Mouse (Mus musculus) MEL (cell line): ENCODE results near the gene Fam160b1. TPM values are rescaled to one million over a fixed set of nuclear protein-coding genes. Genes with fewer than 3 reads are reported as not detected.

Source experiments
- DNase-seq: peaks from one replicate; pipeline ENCODE4 v3.0.0; 2011; ENCODE audit warnings: low read depth, low spot score
- H3K27ac ChIP-seq: 2 replicates; pipeline ENCODE4 v1.5.1; 2012; ENCODE audit warnings: low read depth, mild to moderate bottlenecking, control low read depth, low read length, moderate library complexity; ENCODE audit not compliant: control insufficient read depth
- H3K27me3 ChIP-seq, 2 experiments: fragments of 150-350 bp in 1 of 2; sonication (generic) in 1 of 2; 2 replicates each; pipeline ENCODE4 v1.6.1; 2012; ENCODE audit warnings: low read length in 2 of 2, mild to moderate bottlenecking in 2 of 2, improper control_type of control experiment in 1 of 2, moderate library complexity in 1 of 2; ENCODE audit not compliant: insufficient read depth in 2 of 2, control insufficient read depth in 1 of 2
- H3K36me3 ChIP-seq, 2 experiments: 2 replicates each; pipeline ENCODE4 v1.6.1; 2012 to 2014; ENCODE audit warnings: low read length in 2 of 2, improper control_type of control experiment in 1 of 2, inconsistent platforms in 1 of 2, mild to moderate bottlenecking in 1 of 2; ENCODE audit not compliant: insufficient read depth in 2 of 2, control insufficient read depth in 1 of 2
- H3K4me1 ChIP-seq, 2 experiments: fragments of 150-350 bp in 1 of 2; sonication (generic) in 1 of 2; 2 replicates each; pipeline ENCODE4 v1.6.1; 2012; ENCODE audit warnings: low read length in 2 of 2, improper control_type of control experiment in 1 of 2, mild to moderate bottlenecking in 1 of 2; ENCODE audit not compliant: insufficient read depth in 2 of 2, control insufficient read depth in 1 of 2
- H3K4me3 ChIP-seq, 2 experiments: fragments of 150-350 bp in 1 of 2; sonication (generic) in 1 of 2; 2 replicates each; pipeline ENCODE4 v1.5.1; 2012; ENCODE audit warnings: low read depth in 2 of 2, low read length in 2 of 2, mild to moderate bottlenecking in 2 of 2, moderate library complexity in 2 of 2, control low read depth in 1 of 2, improper control_type of control experiment in 1 of 2; ENCODE audit not compliant: control insufficient read depth in 1 of 2, insufficient read depth in 1 of 2
- H3K79me2 ChIP-seq: 2 replicates; pipeline ENCODE4 v1.6.1; 2012; ENCODE audit warnings: mild to moderate bottlenecking, low read length, moderate library complexity; ENCODE audit not compliant: control insufficient read depth, poor library complexity, insufficient read depth
- H3K9ac ChIP-seq: 2 replicates; pipeline ENCODE4 v1.6.1; 2012; ENCODE audit warnings: low read depth, mild to moderate bottlenecking, control low read depth, low read length, moderate library complexity; ENCODE audit not compliant: control insufficient read depth, poor library complexity, severe bottlenecking
- H3K9me3 ChIP-seq: fragments of 150-350 bp; sonication (generic); replicated peaks from 2 replicates; pipeline ENCODE4 v1.6.1; 2012; ENCODE audit warnings: mild to moderate bottlenecking, low read length, improper control_type of control experiment, moderate library complexity; ENCODE audit not compliant: insufficient read depth
- BHLHE40 ChIP-seq: IDR thresholded peaks from 2 replicates; pipeline ENCODE4 v1.6.1; 2012; ENCODE audit warnings: low read depth, mild to moderate bottlenecking, inconsistent platforms, low read length, improper control_type of control experiment, borderline replicate concordance
- CHD1 ChIP-seq: IDR thresholded peaks from 2 replicates; pipeline ENCODE4 v1.6.1; 2012; ENCODE audit warnings: low read depth, mild to moderate bottlenecking, inconsistent platforms, low read length, improper control_type of control experiment
- CHD2 ChIP-seq: IDR thresholded peaks from 2 replicates; pipeline ENCODE4 v1.6.1; 2011; ENCODE audit warnings: low read length, improper control_type of control experiment
- EP300 ChIP-seq, 2 experiments: IDR thresholded peaks; 2 replicates each; pipeline ENCODE4 v1.6.1; 2011; ENCODE audit warnings: improper control_type of control experiment in 2 of 2, low read length in 2 of 2, low read depth in 1 of 2, mild to moderate bottlenecking in 1 of 2
- ETS1 ChIP-seq: IDR thresholded peaks from 2 replicates; pipeline ENCODE4 v1.6.1; 2012; ENCODE audit warnings: low read depth, mild to moderate bottlenecking, inconsistent platforms, low read length, improper control_type of control experiment, moderate library complexity
- HCFC1 ChIP-seq: IDR thresholded peaks from 2 replicates; pipeline ENCODE4 v1.6.1; 2012; ENCODE audit warnings: low read depth, mild to moderate bottlenecking, inconsistent platforms, low read length, improper control_type of control experiment, moderate library complexity
- JUND ChIP-seq: IDR thresholded peaks from 2 replicates; pipeline ENCODE4 v1.6.1; 2011; ENCODE audit warnings: low read depth, mild to moderate bottlenecking, improper control_type of control experiment, low read length
- KAT2A ChIP-seq: conservative IDR thresholded peaks from 2 replicates; pipeline ENCODE4 v1.6.1; 2012; ENCODE audit warnings: low read depth, low read length, improper control_type of control experiment, inconsistent platforms
- MAFK ChIP-seq: IDR thresholded peaks from 2 replicates; pipeline ENCODE4 v1.6.1; 2011; ENCODE audit warnings: low read depth, mild to moderate bottlenecking, low read length, improper control_type of control experiment, borderline replicate concordance
- MAX ChIP-seq: IDR thresholded peaks from 2 replicates; pipeline ENCODE4 v1.6.1; 2011; ENCODE audit warnings: low read length, improper control_type of control experiment
- MAZ ChIP-seq: IDR thresholded peaks from 2 replicates; pipeline ENCODE4 v1.6.1; 2012; ENCODE audit warnings: low read depth, mild to moderate bottlenecking, inconsistent platforms, low read length, improper control_type of control experiment
- MEF2A ChIP-seq: IDR thresholded peaks from 2 replicates; pipeline ENCODE4 v1.6.1; 2014; ENCODE audit warnings: low read depth, mild to moderate bottlenecking, inconsistent platforms, low read length, improper control_type of control experiment; ENCODE audit not compliant: poor library complexity, insufficient replicate concordance, severe bottlenecking; ENCODE audit errors: extremely low read depth
- MYB ChIP-seq: IDR thresholded peaks from 2 replicates; pipeline ENCODE4 v1.6.1; 2011; ENCODE audit warnings: mild to moderate bottlenecking, low read depth, low read length, improper control_type of control experiment
- POLR2A ChIP-seq, 2 experiments: IDR thresholded peaks; 2 replicates each; pipeline ENCODE4 v1.6.1; 2011 to 2012; ENCODE audit warnings: low read length in 2 of 2, mild to moderate bottlenecking in 2 of 2, control low read depth in 1 of 2, improper control_type of control experiment in 1 of 2, low read depth in 1 of 2, moderate library complexity in 1 of 2; ENCODE audit not compliant: control insufficient read depth in 1 of 2, insufficient read depth in 1 of 2, poor library complexity in 1 of 2
- POLR2AphosphoS5 ChIP-seq: IDR thresholded peaks from 2 replicates; pipeline ENCODE4 v1.6.1; 2012; ENCODE audit warnings: low read depth, borderline replicate concordance, mild to moderate bottlenecking, inconsistent platforms, low read length, moderate library complexity, mixed read lengths
- RCOR1 ChIP-seq: IDR thresholded peaks from 2 replicates; pipeline ENCODE4 v1.6.1; 2012; ENCODE audit warnings: low read depth, mild to moderate bottlenecking, inconsistent platforms, low read length, improper control_type of control experiment
- SIN3A ChIP-seq: IDR thresholded peaks from 2 replicates; pipeline ENCODE4 v1.6.1; 2012; ENCODE audit warnings: low read length, improper control_type of control experiment, inconsistent platforms
- SMC3 ChIP-seq: IDR thresholded peaks from 2 replicates; pipeline ENCODE4 v1.6.1; 2011; ENCODE audit warnings: low read depth, low read length, improper control_type of control experiment
- TBP ChIP-seq: IDR thresholded peaks from 2 replicates; pipeline ENCODE4 v1.8.0; 2011; ENCODE audit warnings: low read depth, low read length, improper control_type of control experiment
- TCF12 ChIP-seq: IDR thresholded peaks from 2 replicates; pipeline ENCODE4 v1.6.1; 2014; ENCODE audit warnings: low read depth, mild to moderate bottlenecking, inconsistent platforms, low read length, improper control_type of control experiment, moderate library complexity
- UBTF ChIP-seq: IDR thresholded peaks from 2 replicates; pipeline ENCODE4 v1.6.1; 2012; ENCODE audit warnings: low read depth, mild to moderate bottlenecking, inconsistent platforms, low read length, improper control_type of control experiment, moderate library complexity, borderline replicate concordance; ENCODE audit not compliant: insufficient read depth
- USF1 ChIP-seq: IDR thresholded peaks from 2 replicates; pipeline ENCODE4 v1.6.1; 2014; ENCODE audit warnings: low read depth, mild to moderate bottlenecking, inconsistent platforms, low read length, improper control_type of control experiment, moderate library complexity
- USF2 ChIP-seq, 2 experiments: IDR thresholded peaks; 2 replicates each; pipeline ENCODE4 v1.6.1; 2011 to 2012; ENCODE audit warnings: improper control_type of control experiment in 2 of 2, low read length in 2 of 2, borderline replicate concordance in 1 of 2, inconsistent platforms in 1 of 2, low read depth in 1 of 2, mild to moderate bottlenecking in 1 of 2; ENCODE audit not compliant: insufficient read depth in 1 of 2
- ZC3H11A ChIP-seq: IDR thresholded peaks from 2 replicates; pipeline ENCODE4 v1.6.1; 2012; ENCODE audit warnings: low read depth, mild to moderate bottlenecking, inconsistent platforms, low read length, improper control_type of control experiment
- ZMIZ1 ChIP-seq: IDR thresholded peaks from 2 replicates; pipeline ENCODE4 v1.6.1; 2012; ENCODE audit warnings: low read depth, mild to moderate bottlenecking, inconsistent platforms, low read length, improper control_type of control experiment, moderate library complexity
- ZNF384 ChIP-seq: IDR thresholded peaks from 2 replicates; pipeline ENCODE4 v1.6.1; 2012; ENCODE audit warnings: low read depth, mild to moderate bottlenecking, inconsistent platforms, low read length, improper control_type of control experiment
- polyA plus RNA-seq, 2 experiments: library from polyadenylated mRNA; stranded (reverse) in 1 of 2; unstranded in 1 of 2; fragments of >175 nt in 1 of 2; fragments of >200 nt in 1 of 2; gene quantifications; 2 replicates each; pipeline versions ENCODE4 v1.2.1 to v1.2.4; 2012; ENCODE audit warnings: low replicate concordance in 2 of 2, low read depth in 1 of 2; ENCODE audit not compliant: insufficient read length in 2 of 2, insufficient read depth in 1 of 2, missing spikeins in 1 of 2
- total RNA-seq: library from RNA; depleted of rRNA; stranded (reverse); fragments of 300-350 nt; gene quantifications from 2 replicates; pipeline ENCODE4 v1.2.3, GENCODE M21; 2012

The Fam160b1 gene
- total and polyA plus RNA-seq, 3 experiments = 8.6 to 28.3 (median 19.0) TPM

- TF ChIP-seq CHD2 (no peak), SMC3 (no peak), MEF2A (no peak), TBP (no peak), USF1 (no peak), ZMIZ1 (no peak), UBTF (no peak), CHD1 (no peak), ZC3H11A (no peak), ZNF384 (no peak), MAZ (no peak), TCF12 (no peak), POLR2A (IDR thresholded peaks at IDR 0.05; ENCODE audit: control insufficient read depth in 1 of 2, insufficient read depth in 1 of 2, low read depth in 1 of 2, low read length in 2 of 2, poor library complexity in 1 of 2) (no peak), POLR2AphosphoS5 (no peak), BHLHE40 (no peak), KAT2A (no peak), SIN3A (no peak)
- H3K4me1 ChIP-seq = peaks cover 0 to 9% of the 10 kb centered on the region in 2 experiments; a peak in 2 of 4 replicates
- no peaks in the 10 kb centered on the region for H3K9me3 ChIP-seq
- no peak overlapping the region for H3K9ac ChIP-seq
- no peak overlapping the region for H3K27ac ChIP-seq
- peaks cover 0 to 5% of the 10 kb centered on the region in 2 experiments; a peak in 2 of 4 replicates for H3K36me3 ChIP-seq
- no peaks in the 10 kb centered on the region for H3K79me2 ChIP-seq
- DNase-seq = no peak
- H3K4me3 ChIP-seq = no peak overlapping the region
- peaks cover 0 to 4% of the 10 kb centered on the region in 2 experiments; a peak in 2 of 4 replicates for H3K27me3 ChIP-seq
Observed at GRCm38 (mm10) chr19:57417800-57418580, 57.5 kb downstream of the Fam160b1 start.

DNA sequence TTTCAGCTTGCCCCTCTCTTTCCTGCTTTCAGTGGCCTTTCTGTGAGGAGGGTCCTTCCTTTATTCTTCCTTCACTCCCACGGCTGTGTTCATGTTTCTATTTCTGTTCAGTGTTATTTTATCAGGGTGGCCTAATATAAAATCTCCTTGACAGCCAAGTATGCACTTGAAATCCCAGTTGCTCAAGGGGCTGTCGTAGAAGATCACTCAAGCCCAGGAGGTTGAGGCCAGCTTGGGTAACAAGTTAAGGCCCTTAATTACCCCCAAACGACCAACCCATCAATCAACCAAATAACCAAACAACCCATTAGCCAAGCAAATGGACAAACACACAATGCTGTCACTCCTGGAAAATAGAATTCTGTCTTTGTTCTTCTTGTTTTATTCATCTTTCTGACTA lies 62.9 kb downstream of the Fam160b1 start:
- Histone ChIP-seq H3K27me3 (peaks cover 4 to 7% of the 10 kb centered on the region in 2 experiments; a peak in 3 of 4 replicates), H3K27ac (no peak overlapping the region), H3K9me3 (no peaks in the 10 kb centered on the region), H3K36me3 (no peaks in the 10 kb centered on the region), H3K9ac (no peak overlapping the region), H3K4me3 (no peak overlapping the region), H3K4me1 (no peaks in the 10 kb centered on the region), H3K79me2 (no peaks in the 10 kb centered on the region)
- TF ChIP-seq ZC3H11A (no peak), USF2 (IDR thresholded peaks at IDR 0.05; ENCODE audit: borderline replicate concordance in 1 of 2, insufficient read depth in 1 of 2, low read depth in 1 of 2, low read length in 2 of 2) (no peak), KAT2A (no peak), SIN3A (no peak), RCOR1 (no peak), BHLHE40 (no peak), CHD2 (no peak), MYB (no peak), MEF2A (no peak), EP300 (IDR thresholded peaks at IDR 0.05; ENCODE audit: low read depth in 1 of 2, low read length in 2 of 2) (no peak), MAX (no peak), HCFC1 (no peak), ETS1 (no peak), JUND (no peak), ZMIZ1 (no peak), UBTF (no peak), USF1 (no peak), MAFK (no peak)
- no peak for DNase-seq
